Mouse (Mus musculus) embryonic facial prominence, embryonic 11.5 days (tissue): ENCODE measurements around the gene Pdcd2l. TPM values are rescaled to one million over a fixed set of nuclear protein-coding genes. Genes with fewer than 3 reads are reported as not detected.

ENCODE experiments used
- ATAC-seq: fragments of 200-750 bp; cut with Nextera tagmentation; replicated peaks from 2 replicates; pipeline ENCODE4 v1.8.0; 2017; ENCODE audit warnings: low read depth; ENCODE audit not compliant: insufficient number of reproducible peaks, low FRiP score, low TSS enrichment
- DNase-seq: peaks from one replicate; pipeline ENCODE4 v3.0.0-alpha.2; 2015; ENCODE audit warnings: low spot score
- H3K27ac ChIP-seq: fragments of 300-500 bp; sonication (generic); replicated peaks from 2 replicates; pipeline ENCODE4 v1.5.1; 2014; ENCODE audit warnings: mild to moderate bottlenecking, low read depth, low read length, control low read depth
- H3K27me3 ChIP-seq: fragments of 300-500 bp; sonication (generic); 2 replicates; pipeline ENCODE4 v1.6.1; 2014; ENCODE audit warnings: mild to moderate bottlenecking, low read length, moderate library complexity, mixed read lengths; ENCODE audit not compliant: control insufficient read depth, insufficient read depth
- H3K36me3 ChIP-seq: fragments of 300-500 bp; sonication (generic); replicated peaks from 2 replicates; pipeline ENCODE4 v1.6.1; 2014; ENCODE audit warnings: low read depth, mild to moderate bottlenecking, low read length, moderate library complexity, mixed read lengths; ENCODE audit not compliant: control insufficient read depth, insufficient read depth
- H3K4me1 ChIP-seq: fragments of 300-500 bp; sonication (generic); 2 replicates; pipeline ENCODE4 v1.6.1; 2014; ENCODE audit warnings: low read length, mixed read lengths; ENCODE audit not compliant: control insufficient read depth, insufficient read depth
- H3K4me2 ChIP-seq: fragments of 300-500 bp; sonication (generic); 2 replicates; pipeline ENCODE4 v1.6.1; 2014; ENCODE audit warnings: low read depth, mild to moderate bottlenecking, control low read depth, low read length, moderate library complexity
- H3K4me3 ChIP-seq: fragments of 300-500 bp; sonication (generic); 2 replicates; pipeline ENCODE4 v1.5.1; 2014; ENCODE audit warnings: low read depth, low read length, control low read depth
- H3K9ac ChIP-seq: fragments of 300-500 bp; sonication (generic); replicated peaks from 2 replicates; pipeline ENCODE4 v1.6.1; 2014; ENCODE audit warnings: mild to moderate bottlenecking, control low read depth, low read length
- H3K9me3 ChIP-seq: fragments of 300-500 bp; sonication (generic); replicated peaks from 2 replicates; pipeline ENCODE4 v1.6.1; 2016; ENCODE audit warnings: mild to moderate bottlenecking, low read length, inconsistent platforms, mixed read lengths; ENCODE audit not compliant: control insufficient read depth
- WGBS: fragments of 180-500 bp; shearing (Covaris S2); extraction: QIAGEN DNeasy Blood & Tissue Kit; methylation state at CpG from one replicate; pipeline ENCODE4 v1.1.7; 2014; 5-methylcytosine and 5-hydroxymethylcytosine counted together
- polyA plus RNA-seq: library from polyadenylated mRNA; unstranded; fragments of >200 nt; fragmentation: Nextera tagmentation; extraction: Ambion mirVana; gene quantifications from 2 replicates; pipeline ENCODE4 v1.2.1, GENCODE M21; 2014

Pdcd2l gene
- polyA plus RNA-seq, 1 experiment from 2014 or later, result 59.0 TPM

DNA sequence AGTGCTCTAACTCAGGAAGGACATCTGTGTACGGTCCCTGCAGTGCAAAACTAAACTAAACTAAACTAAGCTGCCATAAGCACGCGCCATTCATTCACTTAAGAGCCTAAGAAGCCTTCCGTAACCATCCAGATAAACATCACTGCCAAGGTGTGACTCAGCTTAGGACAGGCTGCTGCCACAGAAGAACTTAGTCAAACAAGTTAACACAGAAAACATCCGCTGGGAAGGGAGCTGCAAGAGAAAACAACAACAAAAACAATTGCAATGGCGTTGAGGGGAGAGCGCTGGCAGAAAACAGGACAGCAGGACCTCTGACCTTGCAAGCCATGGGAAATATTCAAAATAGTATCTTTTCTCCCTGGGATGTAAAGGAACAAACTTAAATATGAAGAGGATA is 31.8 kb downstream of the Pdcd2l start:
- Histone ChIP-seq H3K27ac (no peak overlapping the region), H3K4me1 (no peaks in the 10 kb centered on the region; the same call in 1 of the 2 replicates), H3K4me2 (no peak overlapping the region), H3K9me3 (no peaks in the 10 kb centered on the region), H3K4me3 (no peak overlapping the region), H3K9ac (no peak overlapping the region), H3K36me3 (peaks cover 18% of the 10 kb centered on the region), H3K27me3 (no peaks in the 10 kb centered on the region)
- ATAC-seq (no peak), DNase-seq (no peak)
- WGBS, result 92% methylated on average over 7 of the region's 7 CpGs

DNA sequence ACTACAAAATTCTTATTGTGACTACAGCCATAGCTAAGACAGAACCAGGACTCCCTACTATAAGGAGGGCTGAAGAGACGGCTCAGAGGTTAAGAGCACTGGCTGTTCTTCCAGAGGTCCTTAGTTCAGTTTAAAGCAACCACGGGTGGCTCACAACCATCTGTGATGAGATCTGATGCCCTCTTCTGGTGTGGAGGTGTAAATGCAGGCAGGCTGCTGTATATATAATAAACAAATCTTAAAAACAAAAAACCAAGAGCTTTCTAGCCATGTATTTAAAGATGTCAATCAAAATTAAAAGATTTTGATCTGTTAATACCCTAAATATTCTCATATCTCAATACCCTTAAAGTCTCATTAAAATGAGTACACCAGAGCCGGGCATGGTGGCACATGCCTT is 37.3 kb downstream of the Pdcd2l start:
- no peak for ATAC-seq
- 88% methylated on average over 3 of the region's 3 CpGs for WGBS

GRCm38 (mm10) chr7:34157994-34158393 is 38.5 kb downstream of the Pdcd2l start:
- Histone ChIP-seq H3K9me3 (no peaks in the 10 kb centered on the region), H3K27ac (no peak overlapping the region), H3K9ac (no peak overlapping the region), H3K27me3 (no peaks in the 10 kb centered on the region), H3K4me2 (no peak overlapping the region), H3K36me3 (peaks cover 42% of the 10 kb centered on the region), H3K4me1 (no peaks in the 10 kb centered on the region), H3K4me3 (no peak overlapping the region)
- WGBS, result 92% methylated on average over 3 of the region's 3 CpGs
- ATAC-seq, result no peak
- DNase-seq, result no peak

More for the DNA sequence above, 37.3 kb downstream of the Pdcd2l start:
- no peaks in the 10 kb centered on the region for H3K9me3 ChIP-seq
- H3K27ac ChIP-seq, result no peak overlapping the region
- no peak for DNase-seq
- H3K9ac ChIP-seq, result no peak overlapping the region
- no peaks in the 10 kb centered on the region for H3K27me3 ChIP-seq
- no peak overlapping the region for H3K4me2 ChIP-seq
- H3K4me1 ChIP-seq, result no peaks in the 10 kb centered on the region
- H3K4me3 ChIP-seq, result no peak overlapping the region
- peaks cover 41% of the 10 kb centered on the region for H3K36me3 ChIP-seq

- Histone ChIP-seq H3K36me3 (peaks cover 53% of the 10 kb centered on the region), H3K9ac (no peak overlapping the region), H3K27me3 (no peaks in the 10 kb centered on the region), H3K4me3 (no peak overlapping the region), H3K27ac (no peak overlapping the region), H3K4me1 (no peaks in the 10 kb centered on the region), H3K9me3 (no peaks in the 10 kb centered on the region), H3K4me2 (no peak overlapping the region)
- 95% methylated on average over 4 of the region's 4 CpGs for WGBS
- no peak for ATAC-seq
- DNase-seq, result no peak
Measured at GRCm38 (mm10) chr7:34147193-34147592, 49.3 kb downstream of the Pdcd2l start.

GRCm38 (mm10) chr7:34141123-34141522 is 55.3 kb downstream of the Pdcd2l start:
- DNase-seq (no peak), ATAC-seq (no peak)
- H3K9me3 ChIP-seq, result no peaks in the 10 kb centered on the region
- H3K27me3 ChIP-seq, result no peaks in the 10 kb centered on the region
- no peak overlapping the region for H3K4me2 ChIP-seq
- no peak overlapping the region for H3K4me3 ChIP-seq
- no peak overlapping the region for H3K27ac ChIP-seq
- 96% methylated on average over 13 of the region's 13 CpGs for WGBS
- H3K9ac ChIP-seq, result no peak overlapping the region
- peaks cover 31% of the 10 kb centered on the region for H3K36me3 ChIP-seq
- no peaks in the 10 kb centered on the region for H3K4me1 ChIP-seq

DNA sequence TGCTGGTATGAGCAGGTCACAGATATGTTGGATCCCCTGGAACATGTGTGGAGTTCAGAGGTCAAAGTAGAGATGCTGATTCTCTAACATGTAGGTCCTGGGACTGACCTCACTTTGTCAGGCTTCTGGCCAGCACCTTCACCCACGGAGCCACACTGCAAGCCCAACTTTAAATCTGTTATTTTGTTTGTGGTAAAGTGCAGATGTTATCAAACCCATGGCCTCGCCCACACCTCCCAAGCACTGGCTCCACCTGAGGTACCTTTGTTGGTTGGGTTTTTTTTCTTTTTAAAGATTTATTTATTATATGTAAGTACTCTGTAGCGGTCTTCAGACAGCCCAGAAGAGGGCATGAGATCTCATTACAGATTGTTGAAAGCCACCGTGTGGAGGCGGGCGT is 57.0 kb downstream of the Pdcd2l start:
- peaks cover 22% of the 10 kb centered on the region for H3K36me3 ChIP-seq
- 90% methylated on average over 6 of the region's 6 CpGs for WGBS

More for the DNA sequence above, 57.0 kb downstream of the Pdcd2l start:
- Histone ChIP-seq H3K4me3 (no peak overlapping the region), H3K9ac (no peak overlapping the region), H3K27ac (no peak overlapping the region), H3K4me1 (no peaks in the 10 kb centered on the region), H3K9me3 (no peaks in the 10 kb centered on the region), H3K27me3 (no peaks in the 10 kb centered on the region), H3K4me2 (no peak overlapping the region)
- DNase-seq, result no peak
- no peak for ATAC-seq

Other genes starting within 250 kb of the Pdcd2l start
- gene Scgb2b27, start 182.7 kb downstream of the Pdcd2l start, polyA plus RNA-seq, result not detected in 2 replicates
- gene Scgb1b27, start 175.2 kb downstream of the Pdcd2l start, polyA plus RNA-seq, result not detected in 2 replicates
- not detected in 2 replicates for gene Scgb1b30, start 101.2 kb downstream of the Pdcd2l start, polyA plus RNA-seq
- gene Wtip, start 63.4 kb downstream of the Pdcd2l start, polyA plus RNA-seq, result 4.3 and 6.7 TPM in 2 replicates
- 285 and 288 TPM in 2 replicates for gene Uba2, start 27.1 kb downstream of the Pdcd2l start, polyA plus RNA-seq
- gene Gpi1, start 33.7 kb upstream of the Pdcd2l start, polyA plus RNA-seq, result 287 and 295 TPM in 2 replicates
- gene Gm6096, start 54.4 kb upstream of the Pdcd2l start, polyA plus RNA-seq, result not detected in 2 replicates
- 28.6 and 30.6 TPM in 2 replicates for gene 4931406P16Rik, start 116.9 kb upstream of the Pdcd2l start, polyA plus RNA-seq
- gene Lsm14a, start 196.7 kb upstream of the Pdcd2l start, polyA plus RNA-seq, result 73.6 and 78.7 TPM in 2 replicates